Mouse (Mus musculus): ENCODE results near the gene Cep170.

- TF ChIP-seq CTCF (IDR thresholded peaks at IDR 0.05; ENCODE audit: low read depth, low read length) (no peak), GATA1 (IDR thresholded peaks at IDR 0.05; ENCODE audit: borderline replicate concordance, low read length) (no peak), POLR2AphosphoS5 (IDR thresholded peaks at IDR 0.05; ENCODE audit: insufficient replicate concordance, low read depth, low read length) (no peak), TAL1 (conservative IDR thresholded peaks at IDR 0.05; ENCODE audit: low read depth, low read length) (no peak)
These were observed 114.1 kb downstream of the Cep170 start for GRCm38 (mm10) chr1:176699793-176700192.
